Mouse (Mus musculus) lung, adult 2 months (tissue): Measurements from ENCODE around the gene Pde8b. TPM values are rescaled to one million over a fixed set of nuclear protein-coding genes. Genes with fewer than 3 reads are reported as not detected.

ENCODE experiments used
- DNase-seq: peaks from one replicate; pipeline ENCODE4 v3.0.0; 2022
- H3K4me1 ChIP-seq: fragments of 200-500 bp; 2 replicates; pipeline ENCODE4 v1.6.1; 2011; ENCODE audit warnings: low read length; ENCODE audit not compliant: control insufficient read depth, insufficient read depth
- H3K4me3 ChIP-seq: fragments of 200-500 bp; replicated peaks from 2 replicates; pipeline ENCODE3; 2011; ENCODE audit warnings: low read depth, mild to moderate bottlenecking, control low read depth, low read length; ENCODE audit errors: extremely low read depth
- CTCF ChIP-seq: fragments of 200-500 bp; IDR thresholded peaks from 2 replicates; pipeline ENCODE4 v1.5.1; 2011; ENCODE audit warnings: mild to moderate bottlenecking, low read length, control low read depth; ENCODE audit not compliant: insufficient read depth
- POLR2A ChIP-seq: fragments of 200-500 bp; IDR thresholded peaks from 2 replicates; pipeline ENCODE4 v1.6.1; 2011; ENCODE audit warnings: low read depth, mild to moderate bottlenecking, control low read depth, low read length, borderline replicate concordance; ENCODE audit errors: extremely low read depth
- WGBS: fragments of 180-500 bp; shearing (Covaris S2); methylation state at CpG from one replicate; pipeline ENCODE4 v1.1.7; 2018; 5-methylcytosine and 5-hydroxymethylcytosine counted together
- polyA plus RNA-seq: library from polyadenylated mRNA; depleted of rRNA; stranded (reverse); fragments of >200 nt; gene quantifications from 2 replicates; pipeline ENCODE4 v1.2.3, GENCODE M21; 2012

Gene Pde8b
- polyA plus RNA-seq, 1 experiment = 38.8 TPM

- no peak overlapping the region for H3K4me3 ChIP-seq
- peaks cover 3% of the 10 kb centered on the region; the same call in 1 of the 2 replicates for H3K4me1 ChIP-seq
- TF ChIP-seq POLR2A = no peak
- TF ChIP-seq CTCF = no peak
- WGBS = 23% methylated on average over 1 of the region's 1 CpGs
- no peak for DNase-seq
Measured at GRCm38 (mm10) chr13:95260391-95260790, 10.3 kb upstream of the Pde8b start.

DNA sequence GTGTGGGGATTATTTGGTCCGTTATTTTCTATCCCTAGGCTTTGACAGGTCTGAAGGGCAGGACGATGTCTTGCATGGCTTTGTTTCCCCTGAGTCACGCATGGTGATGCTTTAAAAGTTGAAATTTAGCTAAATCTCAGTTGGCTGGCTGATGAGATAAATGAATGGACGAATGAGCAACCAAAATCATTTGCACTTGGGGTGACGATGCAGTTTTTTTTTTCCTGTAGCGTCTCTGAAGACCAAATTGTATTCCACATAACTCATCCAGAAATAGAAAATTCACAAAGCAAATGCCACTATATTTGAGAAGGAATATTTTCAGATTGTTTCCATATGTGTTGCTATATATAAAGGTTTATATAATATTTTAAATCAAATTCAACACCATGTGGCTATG is 6.9 kb upstream of the Pde8b start:
- TF ChIP-seq POLR2A = no peak
- no peak for TF ChIP-seq CTCF
- no peak overlapping the region for H3K4me3 ChIP-seq
- WGBS = 86% methylated on average over 6 of the region's 6 CpGs
- H3K4me1 ChIP-seq = peaks cover 3% of the 10 kb centered on the region; the same call in 1 of the 2 replicates
- no peak for DNase-seq

DNA sequence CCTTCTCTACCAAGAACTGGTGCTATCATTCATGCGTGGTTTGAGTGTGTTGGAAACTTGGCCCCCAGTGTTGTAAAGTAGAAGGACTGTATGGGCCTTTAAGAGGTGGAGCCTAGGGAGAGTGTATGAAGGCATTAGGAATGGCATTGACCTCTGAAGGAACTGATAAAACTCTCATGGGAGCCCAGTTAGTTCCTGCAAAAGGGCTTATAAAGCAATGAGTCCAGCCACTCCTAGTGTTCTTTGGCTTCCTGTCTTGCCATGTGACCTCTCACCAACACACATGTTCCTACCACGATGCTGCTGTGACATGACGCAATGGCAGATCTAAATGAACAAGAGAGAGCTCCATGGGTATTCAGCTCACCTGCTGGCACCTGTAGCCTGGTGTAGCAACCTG is 4.9 kb upstream of the Pde8b start:
- WGBS = 73% methylated on average over 3 of the region's 3 CpGs
- Histone ChIP-seq H3K4me1 (peaks cover under 1% of the 10 kb centered on the region; the same call in 1 of the 2 replicates), H3K4me3 (no peak overlapping the region)
- no peak for TF ChIP-seq CTCF
- no peak for TF ChIP-seq POLR2A
- DNase-seq = no peak

GRCm38 (mm10) chr13:95243026-95243425 is 7.1 kb downstream of the Pde8b start:
- no peak overlapping the region for H3K4me3 ChIP-seq
- no peak for DNase-seq
- H3K4me1 ChIP-seq = no peaks in the 10 kb centered on the region
- WGBS = 79% methylated on average over 2 of the region's 2 CpGs
- TF ChIP-seq CTCF = no peak
- no peak for TF ChIP-seq POLR2A

DNA sequence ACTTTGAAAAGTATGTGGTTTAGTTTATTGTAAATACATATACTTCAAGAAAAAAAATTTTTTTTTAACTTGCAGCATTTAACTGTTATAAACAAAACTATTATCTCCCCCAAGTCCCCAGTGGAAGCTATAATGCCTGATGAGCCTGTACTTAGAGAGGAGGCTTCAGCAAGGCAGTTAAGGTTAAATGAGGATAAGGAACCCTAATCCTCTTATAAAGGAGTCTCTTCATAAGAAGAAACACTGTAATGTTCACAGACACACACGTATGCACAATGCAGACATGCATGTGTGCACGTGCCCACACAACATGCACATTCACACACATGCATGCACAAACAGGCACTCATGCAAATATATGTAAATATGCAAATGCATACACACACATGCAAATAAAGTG is 12.6 kb downstream of the Pde8b start:
- Histone ChIP-seq H3K4me3 (no peak overlapping the region), H3K4me1 (no peaks in the 10 kb centered on the region)
- DNase-seq = no peak
- TF ChIP-seq POLR2A (no peak), CTCF (no peak)
- 94% methylated on average over 2 of the region's 2 CpGs for WGBS

- Histone ChIP-seq H3K4me1 (no peaks in the 10 kb centered on the region; the same call in none of the 2 replicates), H3K4me3 (no peak overlapping the region)
- no peak for DNase-seq
- TF ChIP-seq POLR2A = no peak
- TF ChIP-seq CTCF = no peak
- WGBS = 46% methylated on average over 8 of the region's 8 CpGs
Measured at GRCm38 (mm10) chr13:95235261-95235660, 14.9 kb downstream of the Pde8b start.

DNA sequence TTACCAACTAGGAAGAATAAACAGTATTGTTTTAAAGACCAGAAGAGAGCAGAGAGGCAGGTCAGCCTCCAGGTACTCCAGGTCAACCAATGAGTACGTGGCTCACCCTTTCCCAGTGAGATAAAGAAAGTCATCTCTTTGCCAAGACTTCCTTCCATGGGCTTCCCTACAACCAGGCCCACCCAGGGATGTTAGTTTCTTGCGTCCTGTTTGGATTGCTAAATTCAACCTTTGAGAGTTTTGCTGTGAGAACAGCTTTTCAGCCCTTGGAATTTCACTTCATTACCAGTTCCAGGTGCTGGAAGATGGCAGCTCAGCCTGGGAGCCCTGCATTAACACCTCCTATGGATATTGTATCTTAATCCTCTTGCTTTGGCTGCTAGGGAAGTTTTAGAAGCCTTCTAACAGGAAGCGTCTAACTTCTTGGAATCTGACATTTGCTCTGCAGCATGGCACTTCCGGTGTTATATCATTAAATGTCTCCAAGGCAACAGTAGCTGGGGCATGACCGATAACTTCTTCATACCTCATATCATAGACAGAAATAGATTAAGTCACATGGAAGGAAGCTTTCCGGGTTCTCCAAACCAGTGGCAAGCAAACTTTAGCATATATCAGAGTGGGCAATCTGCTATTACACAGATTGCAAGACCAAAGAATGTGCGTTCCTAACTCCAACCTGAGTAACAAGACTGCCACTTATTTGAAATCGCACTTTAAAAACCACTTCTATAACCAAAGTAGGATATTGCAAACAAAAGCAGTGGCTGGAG is 18.6 kb downstream of the Pde8b start:
- TF ChIP-seq POLR2A = no peak
- TF ChIP-seq CTCF = no peak
- peaks cover 2% of the 10 kb centered on the region for H3K4me1 ChIP-seq
- no peak overlapping the region for H3K4me3 ChIP-seq
- no peak for DNase-seq
- WGBS = 30% methylated on average over 8 of the region's 8 CpGs

DNA sequence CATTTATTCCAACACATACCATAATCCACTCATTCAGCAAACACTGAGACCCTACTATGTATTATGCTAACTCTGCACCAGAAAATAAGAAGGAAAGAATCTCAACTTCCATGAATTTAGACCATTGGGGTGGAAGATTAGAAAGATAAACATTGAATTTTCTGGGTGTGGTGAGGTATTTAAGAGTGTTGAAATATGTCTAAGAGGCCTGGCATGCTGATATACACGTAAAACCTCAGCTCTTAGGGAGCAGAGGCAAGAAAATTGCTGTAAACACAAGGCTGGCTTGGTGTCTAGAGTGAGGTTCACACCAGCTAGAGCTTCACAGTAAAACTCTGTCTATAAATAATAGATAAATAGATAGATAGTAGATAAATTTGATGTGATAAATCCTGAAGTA is 19.8 kb downstream of the Pde8b start:
- TF ChIP-seq CTCF (no peak), POLR2A (no peak)
- peaks cover 2% of the 10 kb centered on the region for H3K4me1 ChIP-seq
- DNase-seq = no peak

DNA sequence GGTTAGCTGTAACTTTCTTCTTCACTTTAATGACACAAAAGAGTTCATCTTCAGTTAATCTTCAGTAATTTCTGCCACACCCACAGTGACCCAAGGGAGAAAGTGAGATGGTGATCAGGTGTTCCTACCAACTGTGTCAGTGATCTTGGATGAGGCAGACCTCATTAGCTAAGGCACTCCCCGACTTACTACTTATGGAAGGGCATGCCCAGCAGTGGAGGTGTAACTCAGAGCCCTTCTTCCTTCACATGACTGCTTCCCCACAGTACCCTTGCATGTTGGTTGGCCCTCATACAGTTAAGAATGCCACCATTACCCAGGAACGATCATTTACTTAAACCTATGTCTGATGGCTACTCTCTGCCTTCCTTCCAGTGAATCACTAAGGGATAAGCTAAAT is 25.6 kb downstream of the Pde8b start:
- TF ChIP-seq POLR2A (no peak), CTCF (no peak)
- 72% methylated on average over 2 of the region's 2 CpGs for WGBS
- DNase-seq = no peak
- Histone ChIP-seq H3K4me3 (no peak overlapping the region), H3K4me1 (no peaks in the 10 kb centered on the region)

More for the DNA sequence above, 19.8 kb downstream of the Pde8b start:
- 55% methylated on average over 1 of the region's 1 CpGs for WGBS
- no peak overlapping the region for H3K4me3 ChIP-seq

DNA sequence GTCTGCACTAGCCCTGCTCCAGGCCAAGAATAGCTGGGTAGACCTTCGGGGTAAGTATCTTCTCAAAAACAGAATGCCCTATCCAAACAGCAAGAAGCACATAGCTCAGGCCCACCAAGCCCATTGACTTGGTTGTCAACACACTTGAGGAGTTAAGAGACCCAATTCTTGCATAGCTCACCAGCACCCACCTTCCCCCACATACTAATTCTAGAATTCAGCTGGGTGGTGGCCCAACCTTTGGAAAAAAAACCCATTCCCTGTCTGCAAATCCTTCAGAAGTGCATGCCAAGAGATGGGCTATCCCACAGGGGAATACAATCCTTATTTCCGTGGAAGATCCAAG is 26.7 kb downstream of the Pde8b start:
- no peak for TF ChIP-seq POLR2A
- TF ChIP-seq CTCF = no peak
- no peaks in the 10 kb centered on the region for H3K4me1 ChIP-seq
- no peak for DNase-seq
- peak overlapping the region; percentile 52 for H3K4me3 ChIP-seq
- WGBS = 44% methylated on average over 2 of the region's 2 CpGs
